Mouse (Mus musculus) adrenal gland, postnatal 4 days (tissue): ENCODE results near the gene Dcpp3. TPM values are rescaled to one million over a fixed set of nuclear protein-coding genes. Genes with fewer than 3 reads are reported as not detected.

Experiments
- total RNA-seq, 2 experiments: library from RNA; stranded (reverse); gene quantifications; 2 replicates each; pipeline ENCODE4 v1.2.3; 2021

Gene Dcpp3
- total RNA-seq, 2 experiments from 2014 or later: not detected

Other genes with a start within 250 kb of the Dcpp3 start
- gene Hcfc1r1, start 243.9 kb upstream of the Dcpp3 start, total RNA-seq: 100 to 1,000 TPM; 132 to 134 TPM
- gene Thoc6, start 243.6 kb upstream of the Dcpp3 start, total RNA-seq: 10 to 100 TPM; 26.7 to 27.5 TPM
- 10 to 100 TPM; 53.2 to 53.8 TPM for gene Tnfrsf12a, start 240.0 kb upstream of the Dcpp3 start, total RNA-seq
- gene Cldn6, start 238.2 kb upstream of the Dcpp3 start, total RNA-seq: 10 to 100 TPM in 1 of 2 experiments, not detected in 1; 12.1 TPM
- 1 to 10 TPM in 1 of 2 experiments, not detected in 1; 2.4 TPM for gene Cldn9, start 233.4 kb upstream of the Dcpp3 start, total RNA-seq
- 1 to 10 TPM in 1 of 2 experiments, under 1 TPM in 1; 0.99 to 1.3 TPM for gene 1520401A03Rik, start 194.7 kb upstream of the Dcpp3 start, total RNA-seq
- 10 to 100 TPM; 20.0 to 22.4 TPM for gene Pkmyt1, start 191.1 kb upstream of the Dcpp3 start, total RNA-seq
- 10 to 100 TPM; 13.8 to 14.6 TPM for gene Paqr4, start 176.6 kb upstream of the Dcpp3 start, total RNA-seq
- under 1 TPM in 1 of 2 experiments, not detected in 1; 0.14 TPM for gene Kremen2, start 171.6 kb upstream of the Dcpp3 start, total RNA-seq
- gene Flywch1, start 145.9 kb upstream of the Dcpp3 start, total RNA-seq: 10 to 100 TPM; 60.9 to 62.4 TPM
- 10 to 100 TPM; 14.0 to 14.4 TPM for gene Flywch2, start 131.4 kb upstream of the Dcpp3 start, total RNA-seq
- 100 to 1,000 TPM; 855 to 927 TPM for gene Srrm2, start 126.9 kb upstream of the Dcpp3 start, total RNA-seq
- 100 to 1,000 TPM; 364 to 381 TPM for gene Elob, start 88.3 kb upstream of the Dcpp3 start, total RNA-seq
- gene Prss33, start 81.4 kb upstream of the Dcpp3 start, total RNA-seq: not detected
- not detected for gene Prss32, start 73.6 kb upstream of the Dcpp3 start, total RNA-seq
- 1 to 10 TPM; 1.6 to 1.9 TPM for gene Prss41, start 73.3 kb upstream of the Dcpp3 start, total RNA-seq
- not detected for gene Prss21, start 49.4 kb upstream of the Dcpp3 start, total RNA-seq
- gene Dcpp1, start 36.6 kb upstream of the Dcpp3 start, total RNA-seq: not detected
- not detected for gene Dcpp2, start 36.6 kb upstream of the Dcpp3 start, total RNA-seq
- gene Sbp, start 24.2 kb downstream of the Dcpp3 start, total RNA-seq: not detected
- gene Sbpl, start 37.8 kb downstream of the Dcpp3 start, total RNA-seq: not detected
- gene Prss30, start 63.1 kb downstream of the Dcpp3 start, total RNA-seq: not detected
- gene Prss22, start 80.6 kb downstream of the Dcpp3 start, total RNA-seq: not detected
- not detected for gene Prss27, start 120.7 kb downstream of the Dcpp3 start, total RNA-seq
- 10 to 100 TPM; 34.4 to 34.5 TPM for gene Kctd5, start 156.0 kb downstream of the Dcpp3 start, total RNA-seq
- gene Pdpk1, start 233.5 kb downstream of the Dcpp3 start, total RNA-seq: 10 to 100 TPM; 51.0 to 51.8 TPM
- gene Amdhd2, start 246.3 kb downstream of the Dcpp3 start, total RNA-seq: 10 to 100 TPM; 44.9 to 46.8 TPM